Mouse (Mus musculus): ENCODE data around the gene Igf1r. TPM values are rescaled to one million over a fixed set of nuclear protein-coding genes. Genes with fewer than 3 reads are reported as not detected.

The Igf1r gene
- polyA plus RNA-seq, 1 experiment: 16.9 TPM

DNA sequence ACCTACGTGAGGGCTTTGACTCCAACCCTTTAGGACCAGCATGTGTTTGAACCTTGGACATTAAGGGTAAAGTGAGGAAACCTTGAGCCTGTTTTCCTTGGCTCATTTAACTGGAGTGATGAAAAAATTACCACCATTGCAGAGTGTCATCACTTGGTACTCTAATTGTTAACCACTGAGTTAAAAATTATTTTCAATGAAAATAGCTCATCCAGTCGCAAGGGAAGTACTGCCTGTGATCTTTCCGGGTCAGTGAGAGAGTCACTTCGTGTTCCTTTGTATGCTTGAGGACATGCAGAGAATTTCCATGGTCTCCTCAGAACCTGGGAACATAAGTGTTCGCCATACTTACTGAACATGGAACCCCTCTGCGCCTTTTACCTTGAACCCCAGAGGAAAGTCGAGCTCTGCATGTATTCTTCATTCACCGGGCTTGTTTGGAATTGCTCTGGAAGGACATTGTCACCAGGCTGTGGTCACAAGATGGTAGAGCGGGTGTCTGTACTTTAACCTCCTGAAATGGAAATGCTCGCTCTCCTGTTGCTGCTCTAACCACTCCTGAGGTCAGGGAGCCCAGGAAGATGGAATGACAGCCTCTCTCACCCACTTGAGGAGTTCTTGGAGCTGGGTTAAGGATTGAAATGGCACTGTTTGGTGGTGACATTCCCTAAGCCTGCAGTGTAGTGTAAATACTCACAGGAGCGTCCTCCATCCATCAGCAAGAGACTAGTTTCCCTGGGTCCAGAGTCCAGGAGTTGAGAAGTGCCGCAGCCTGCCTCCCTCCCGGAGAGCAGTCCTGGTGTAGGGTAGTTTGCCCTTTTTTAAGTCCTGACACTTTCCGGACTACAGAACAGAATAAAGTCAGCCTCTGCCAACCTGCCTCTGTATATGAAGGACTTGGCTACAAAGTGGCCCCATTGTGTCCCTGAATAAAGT lies 120.2 kb downstream of the Igf1r start:
- WGBS: 82% methylated on average over 14 of the region's 14 CpGs
- peaks cover 7% of the 10 kb centered on the region for H3K4me1 ChIP-seq (ENCODE audit: control insufficient read depth, insufficient read depth, low read length)

DNA sequence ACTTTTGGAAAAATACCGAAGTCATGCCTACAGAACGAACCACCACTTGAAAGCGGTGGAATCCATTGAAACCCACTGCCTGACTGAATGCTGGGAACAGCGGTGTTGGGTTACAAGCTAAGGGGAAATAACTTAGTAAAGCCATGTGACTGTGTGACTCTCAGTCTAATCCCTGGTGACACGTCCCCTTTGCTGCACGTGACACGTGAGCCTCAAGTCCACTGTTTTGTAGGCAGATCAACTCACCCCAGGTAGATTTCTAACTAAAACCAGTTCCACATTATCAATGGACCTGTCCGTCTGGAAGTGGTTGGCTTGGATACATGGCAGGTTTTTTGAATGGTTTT lies 120.8 kb downstream of the Igf1r start:
- 57% methylated on average over 8 of the region's 8 CpGs for WGBS

More for the DNA sequence above, 120.2 kb downstream of the Igf1r start:
- no peak for DNase-seq
- no peak for TF ChIP-seq POLR2A (IDR thresholded peaks at IDR 0.05; ENCODE audit: borderline replicate concordance, extremely low read depth, low read depth, low read length)
- TF ChIP-seq CTCF (IDR thresholded peaks at IDR 0.05; ENCODE audit: insufficient read depth, low read length): no peak
- H3K4me3 ChIP-seq (replicated peaks; ENCODE audit: extremely low read depth, low read depth, low read length): no peak overlapping the region

DNA sequence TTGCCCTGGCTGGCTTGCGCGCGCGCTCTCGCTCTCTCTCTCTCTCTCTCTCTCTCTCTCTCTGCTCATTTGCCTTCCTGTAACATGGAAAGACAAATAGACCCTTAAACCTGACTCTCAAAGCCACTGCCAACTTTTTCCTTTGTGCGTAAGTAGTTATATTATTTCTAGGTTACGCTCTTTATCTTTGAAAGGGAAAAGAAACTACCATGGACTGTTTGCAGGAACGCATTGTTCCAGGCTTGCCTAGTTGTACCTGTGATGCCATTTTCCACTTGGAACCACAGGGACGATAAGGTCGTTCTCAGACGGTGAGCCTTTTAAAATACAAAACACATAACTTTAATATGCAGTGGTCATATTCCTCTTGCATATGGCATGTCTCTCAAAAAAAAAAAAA lies 122.1 kb downstream of the Igf1r start:
- no peak for TF ChIP-seq POLR2A (IDR thresholded peaks at IDR 0.05; ENCODE audit: borderline replicate concordance, extremely low read depth, low read depth, low read length)
- no peak for TF ChIP-seq CTCF (IDR thresholded peaks at IDR 0.05; ENCODE audit: insufficient read depth, low read length)
- Histone ChIP-seq H3K4me1 (ENCODE audit: control insufficient read depth, insufficient read depth, low read length) (peaks cover 7% of the 10 kb centered on the region), H3K4me3 (replicated peaks; ENCODE audit: extremely low read depth, low read depth, low read length) (no peak overlapping the region)
- WGBS: 77% methylated on average over 11 of the region's 11 CpGs
- DNase-seq: no peak

More for the DNA sequence above, 120.8 kb downstream of the Igf1r start:
- Histone ChIP-seq H3K4me1 (ENCODE audit: control insufficient read depth, insufficient read depth, low read length) (peaks cover 7% of the 10 kb centered on the region), H3K4me3 (replicated peaks; ENCODE audit: extremely low read depth, low read depth, low read length) (no peak overlapping the region)
- no peak for DNase-seq
- no peak for TF ChIP-seq CTCF (IDR thresholded peaks at IDR 0.05; ENCODE audit: insufficient read depth, low read length)

DNA sequence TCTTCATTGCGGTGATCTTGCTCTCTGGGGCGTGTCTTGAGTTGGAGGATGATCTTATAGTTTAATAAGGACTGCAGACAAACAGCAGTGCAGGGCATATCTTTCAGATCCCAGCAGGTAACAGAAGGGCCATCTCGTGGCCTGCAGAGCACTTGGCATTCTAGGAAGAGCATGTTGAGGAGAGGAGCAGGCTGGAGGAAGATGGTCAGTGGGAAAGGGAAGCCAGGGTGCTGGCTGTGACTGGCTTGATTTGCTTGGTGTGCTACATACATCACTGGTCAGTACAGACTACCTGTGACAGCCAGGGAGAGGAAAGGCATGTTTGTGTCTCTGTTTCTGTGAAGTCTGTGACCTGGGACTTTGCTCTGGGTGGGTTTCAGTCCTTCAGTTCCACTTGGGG lies 122.8 kb downstream of the Igf1r start:
- 83% methylated on average over 3 of the region's 3 CpGs for WGBS
- Histone ChIP-seq H3K4me1 (ENCODE audit: control insufficient read depth, insufficient read depth, low read length) (peaks cover 12% of the 10 kb centered on the region), H3K4me3 (replicated peaks; ENCODE audit: extremely low read depth, low read depth, low read length) (no peak overlapping the region)
- TF ChIP-seq CTCF (IDR thresholded peaks at IDR 0.05; ENCODE audit: insufficient read depth, low read length) (no peak), POLR2A (IDR thresholded peaks at IDR 0.05; ENCODE audit: borderline replicate concordance, extremely low read depth, low read depth, low read length) (no peak)
- DNase-seq: no peak

DNA sequence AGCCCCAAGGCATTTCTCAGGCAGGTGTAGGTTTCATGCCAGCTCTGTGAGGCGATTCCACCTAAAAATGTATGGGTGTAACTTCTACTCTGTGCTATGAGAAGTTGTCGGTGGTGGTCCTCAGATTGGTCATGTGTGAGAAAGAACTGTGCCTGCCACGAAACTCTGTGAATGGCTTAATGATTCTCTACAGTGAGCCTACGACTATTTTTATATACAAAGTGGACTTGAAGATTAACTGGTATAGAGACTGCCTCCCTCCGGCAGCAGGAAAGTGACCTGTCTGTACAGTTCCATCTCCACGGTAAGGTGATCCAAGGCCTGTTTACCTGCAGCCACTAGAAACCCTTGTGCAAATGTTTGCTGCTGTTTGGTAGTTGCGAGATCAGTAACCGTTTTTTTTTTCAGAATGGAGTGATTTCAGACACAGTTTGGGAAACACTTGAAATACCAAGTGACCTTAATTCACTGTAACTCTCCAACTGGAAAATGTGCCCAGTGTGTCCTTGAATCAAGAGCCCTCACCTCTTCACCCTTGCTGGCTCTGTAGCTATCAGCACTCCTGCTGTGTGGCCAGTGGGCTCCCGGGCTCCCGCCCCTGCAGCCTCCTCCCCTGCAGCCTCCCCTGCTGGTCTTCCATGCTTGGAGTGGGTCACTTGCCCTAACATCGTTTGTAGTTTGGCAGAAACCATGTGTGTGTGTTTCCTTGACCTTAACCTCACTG lies 127.7 kb downstream of the Igf1r start:
- TF ChIP-seq POLR2A (IDR thresholded peaks at IDR 0.05; ENCODE audit: borderline replicate concordance, extremely low read depth, low read depth, low read length) (no peak), CTCF (IDR thresholded peaks at IDR 0.05; ENCODE audit: insufficient read depth, low read length) (no peak)
- peak; percentile 74 for DNase-seq
- WGBS: 51% methylated on average over 11 of the region's 11 CpGs
- Histone ChIP-seq H3K4me3 (replicated peaks; ENCODE audit: extremely low read depth, low read depth, low read length) (no peak overlapping the region), H3K4me1 (ENCODE audit: control insufficient read depth, insufficient read depth, low read length) (peaks cover 20% of the 10 kb centered on the region)

DNA sequence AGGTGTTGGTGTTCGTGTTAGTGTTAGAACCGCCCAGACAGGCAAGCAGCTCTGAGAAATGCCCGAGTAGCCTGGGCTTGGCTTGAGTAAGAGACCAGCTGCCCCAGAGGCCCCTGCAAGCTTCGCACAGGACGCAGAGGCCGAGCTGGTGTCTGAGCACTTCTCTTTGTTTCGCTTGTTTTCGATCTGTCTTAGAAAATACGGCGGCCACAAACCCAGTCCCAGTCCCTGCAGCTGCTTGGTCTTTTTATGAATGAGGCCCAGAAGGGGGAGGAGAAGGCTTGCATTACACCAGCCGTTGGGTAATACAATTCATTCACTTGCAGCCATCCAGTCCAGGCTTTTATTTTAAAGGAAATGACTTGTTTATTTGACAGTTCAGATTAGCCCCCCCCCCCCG lies 132.7 kb downstream of the Igf1r start:
- H3K4me3 ChIP-seq (replicated peaks; ENCODE audit: extremely low read depth, low read depth, low read length): no peak overlapping the region
- H3K4me1 ChIP-seq (ENCODE audit: control insufficient read depth, insufficient read depth, low read length): peaks cover 18% of the 10 kb centered on the region
- WGBS: 8% methylated on average over 12 of the region's 12 CpGs
- no peak for TF ChIP-seq CTCF (IDR thresholded peaks at IDR 0.05; ENCODE audit: insufficient read depth, low read length)
- peak; percentile 28 for DNase-seq

DNA sequence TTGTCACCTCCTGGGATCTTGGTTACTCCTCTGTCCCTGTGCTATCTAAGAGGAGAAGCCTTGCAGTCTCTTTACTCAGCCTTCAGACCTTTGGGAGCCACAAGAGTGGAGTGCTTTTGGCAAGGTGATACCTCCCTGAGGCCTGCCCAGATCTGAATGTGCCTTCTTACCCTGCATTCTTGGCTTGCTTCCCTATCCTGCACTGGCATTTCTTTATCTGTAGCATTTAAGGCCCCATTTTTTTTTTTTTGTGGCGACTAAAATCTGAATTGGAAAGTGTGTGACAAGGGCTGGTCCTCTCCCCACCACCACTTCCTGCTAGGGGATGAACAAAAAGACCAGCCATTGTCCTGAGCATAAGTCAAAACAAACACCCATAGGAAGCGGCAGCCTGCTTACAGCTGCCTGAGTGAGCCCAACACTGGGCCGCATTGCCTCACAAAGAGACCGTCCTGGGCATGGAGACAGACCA lies 133.3 kb downstream of the Igf1r start:
- TF ChIP-seq POLR2A (IDR thresholded peaks at IDR 0.05; ENCODE audit: borderline replicate concordance, extremely low read depth, low read depth, low read length) (no peak), CTCF (IDR thresholded peaks at IDR 0.05; ENCODE audit: insufficient read depth, low read length) (no peak)
- Histone ChIP-seq H3K4me1 (ENCODE audit: control insufficient read depth, insufficient read depth, low read length) (peaks cover 16% of the 10 kb centered on the region), H3K4me3 (replicated peaks; ENCODE audit: extremely low read depth, low read depth, low read length) (no peak overlapping the region)
- peak; percentile 30 for DNase-seq
- 33% methylated on average over 4 of the region's 4 CpGs for whole genome bisulfite sequencing

DNA sequence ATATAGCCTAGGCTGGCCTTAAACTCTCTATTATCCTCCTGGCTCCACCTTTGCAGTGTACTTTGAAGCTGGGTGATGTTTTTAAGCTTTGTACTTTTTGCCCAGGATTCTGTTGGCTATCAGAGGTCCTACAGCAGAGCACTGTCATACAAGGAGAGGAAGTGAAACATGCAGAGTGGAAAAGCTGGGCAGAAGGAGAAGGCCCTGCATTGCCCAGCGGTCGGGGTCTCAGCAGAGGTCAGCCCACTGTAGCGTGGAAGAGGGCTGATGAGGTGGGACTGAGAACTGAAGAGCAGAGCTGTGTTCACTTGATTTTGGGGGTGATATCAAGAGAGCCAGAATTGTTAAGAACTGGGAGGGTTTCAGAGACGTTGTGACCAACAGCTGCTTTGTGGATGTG lies 134.9 kb downstream of the Igf1r start:
- Histone ChIP-seq H3K4me1 (ENCODE audit: control insufficient read depth, insufficient read depth, low read length) (peaks cover 16% of the 10 kb centered on the region), H3K4me3 (replicated peaks; ENCODE audit: extremely low read depth, low read depth, low read length) (no peak overlapping the region)
- 78% methylated on average over 4 of the region's 4 CpGs for WGBS
- no peak for TF ChIP-seq POLR2A (IDR thresholded peaks at IDR 0.05; ENCODE audit: borderline replicate concordance, extremely low read depth, low read depth, low read length)
- TF ChIP-seq CTCF (IDR thresholded peaks at IDR 0.05; ENCODE audit: insufficient read depth, low read length): no peak
- no peak for DNase-seq

DNA sequence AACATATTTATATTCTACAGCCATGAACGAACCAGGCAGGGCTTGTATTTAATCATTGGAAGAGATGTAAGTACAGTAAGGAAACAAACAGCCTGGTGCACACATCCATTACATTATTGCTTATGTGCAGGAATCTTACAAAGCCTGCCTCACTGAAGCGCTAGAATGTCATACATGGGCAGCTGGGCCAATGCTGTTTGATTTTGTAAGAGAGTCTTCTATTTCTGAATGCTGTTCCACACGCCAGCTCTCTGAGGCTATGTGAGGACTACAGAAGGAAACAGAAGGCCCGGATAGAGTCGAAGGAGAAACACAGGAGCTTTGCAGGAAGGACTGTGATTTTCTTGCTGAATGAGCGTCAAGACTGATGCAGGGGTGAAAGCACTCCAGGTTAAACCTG lies 136.2 kb downstream of the Igf1r start:
- peaks cover 13% of the 10 kb centered on the region for H3K4me1 ChIP-seq (ENCODE audit: control insufficient read depth, insufficient read depth, low read length)
- TF ChIP-seq CTCF (IDR thresholded peaks at IDR 0.05; ENCODE audit: insufficient read depth, low read length): no peak
- TF ChIP-seq POLR2A (IDR thresholded peaks at IDR 0.05; ENCODE audit: borderline replicate concordance, extremely low read depth, low read depth, low read length): no peak
- no peak for DNase-seq
- WGBS: 79% methylated on average over 6 of the region's 6 CpGs
- no peak overlapping the region for H3K4me3 ChIP-seq (replicated peaks; ENCODE audit: extremely low read depth, low read depth, low read length)

All from lung, adult 2 months (tissue).